Mouse (Mus musculus) urinary bladder, postnatal 14 days (tissue): Measurements from ENCODE around the gene Cttnbp2nl.

Experiments used
- DNase-seq: peaks from one replicate; pipeline ENCODE4 v3.0.0; 2021; ENCODE audit warnings: low spot score

Gene Cttnbp2nl

DNA sequence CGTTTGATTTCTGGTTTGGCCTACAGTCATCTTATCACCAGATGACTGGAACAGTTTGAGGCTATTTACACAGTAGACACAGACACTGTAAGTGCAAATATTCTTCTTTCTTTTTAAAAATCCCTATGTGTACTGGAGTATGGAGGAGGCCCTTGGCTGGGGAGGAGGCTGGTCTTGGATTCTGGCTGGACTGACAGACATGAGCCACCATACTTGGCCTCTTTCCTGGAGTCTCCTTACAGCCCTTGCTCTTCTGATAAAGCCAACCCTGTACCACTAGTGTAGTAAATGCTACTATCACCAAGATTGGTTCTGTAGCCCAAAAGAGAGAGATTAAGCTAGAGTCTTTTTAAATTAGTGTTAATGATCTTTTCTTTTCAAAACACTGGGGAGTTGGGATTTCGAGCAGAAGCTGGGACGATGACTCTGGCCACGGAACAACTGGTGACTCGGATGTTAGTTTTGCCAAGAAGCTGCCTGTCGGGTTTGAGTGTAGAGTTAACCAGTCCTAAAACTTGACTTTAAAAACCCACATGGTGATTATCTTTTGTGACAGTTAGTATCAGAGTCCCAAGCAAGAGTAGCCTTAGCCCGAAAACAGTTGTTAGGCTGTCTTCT lies 40.1 kb downstream of the Cttnbp2nl start:
- no peak for DNase-seq

DNA sequence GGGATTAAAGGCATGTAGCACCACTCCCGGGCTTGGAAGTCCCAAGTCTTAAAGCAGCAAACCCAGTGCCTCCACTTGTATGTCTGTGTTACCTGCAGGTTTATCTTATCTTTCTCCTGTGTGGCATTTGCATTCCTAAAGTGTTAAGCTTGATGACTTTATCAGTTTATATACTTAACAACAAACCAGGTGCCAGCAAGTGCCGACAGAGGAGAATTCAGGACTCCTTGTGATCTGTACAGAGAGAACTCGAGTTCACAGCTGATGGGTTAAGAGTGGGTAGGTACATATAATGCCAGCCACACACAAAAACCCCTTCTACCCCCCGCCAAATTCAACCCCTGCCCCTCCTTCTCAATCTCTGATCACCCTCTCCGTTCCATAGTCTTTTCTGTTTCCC lies 41.1 kb downstream of the Cttnbp2nl start:
- DNase-seq: no peak

DNA sequence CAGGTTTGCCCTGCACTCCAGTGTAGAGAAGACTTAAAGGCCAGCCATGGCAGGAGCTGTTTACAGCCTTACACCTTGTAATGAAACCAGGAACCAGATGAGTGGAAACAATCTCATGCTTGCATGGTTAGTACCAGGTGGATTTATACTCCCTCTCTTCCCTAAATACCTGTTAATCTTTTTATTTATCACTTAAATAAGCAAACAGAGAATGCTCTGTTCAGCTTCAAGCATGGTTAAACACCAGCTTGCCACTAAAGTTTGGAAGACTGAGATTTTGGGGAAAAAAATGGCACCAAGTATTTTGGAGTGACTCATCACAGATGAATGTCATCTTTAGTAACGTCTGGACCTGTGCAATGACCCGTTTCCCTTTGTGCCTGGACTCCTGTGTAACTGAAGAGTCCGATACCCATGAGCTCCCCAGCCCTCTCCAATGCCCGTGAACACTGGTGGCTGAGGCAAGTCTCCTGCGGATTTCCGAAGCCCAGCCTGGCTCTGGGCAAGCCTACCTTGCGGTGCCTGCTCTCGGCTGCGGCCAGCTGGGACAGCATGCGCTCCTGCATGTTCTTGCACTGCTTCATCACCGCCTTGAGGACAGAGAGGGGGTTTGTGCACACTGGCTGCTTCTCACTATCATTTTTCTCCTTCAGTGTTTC lies 42.1 kb downstream of the Cttnbp2nl start:
- DNase-seq: no peak

DNA sequence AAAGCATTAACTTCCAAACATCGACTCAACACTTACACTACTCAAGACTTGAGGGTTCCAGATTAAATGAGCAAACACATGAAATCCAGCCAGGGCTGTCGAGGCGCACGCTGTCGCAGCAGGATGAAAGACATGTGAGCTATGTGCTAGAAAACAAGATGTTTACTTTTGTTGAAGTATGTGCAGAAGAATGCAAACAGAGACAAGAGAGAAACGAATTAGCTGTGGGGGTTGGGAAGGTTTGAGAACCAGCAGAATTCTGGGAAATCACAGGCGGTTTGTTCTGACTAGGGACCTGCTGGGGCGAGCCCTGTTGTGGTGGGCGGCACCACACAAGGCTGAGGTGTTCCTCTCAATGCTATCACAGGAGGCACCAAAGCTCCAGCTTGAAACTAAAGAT lies 44.9 kb downstream of the Cttnbp2nl start:
- no peak for DNase-seq

GRCm38 (mm10) chr3:105006101-105006500 lies 46.8 kb downstream of the Cttnbp2nl start:
- no peak for DNase-seq

GRCm38 (mm10) chr3:105005561-105006065 lies 47.3 kb downstream of the Cttnbp2nl start:
- no peak for DNase-seq

GRCm38 (mm10) chr3:105005011-105005410 lies 47.9 kb downstream of the Cttnbp2nl start:
- no peak for DNase-seq

DNA sequence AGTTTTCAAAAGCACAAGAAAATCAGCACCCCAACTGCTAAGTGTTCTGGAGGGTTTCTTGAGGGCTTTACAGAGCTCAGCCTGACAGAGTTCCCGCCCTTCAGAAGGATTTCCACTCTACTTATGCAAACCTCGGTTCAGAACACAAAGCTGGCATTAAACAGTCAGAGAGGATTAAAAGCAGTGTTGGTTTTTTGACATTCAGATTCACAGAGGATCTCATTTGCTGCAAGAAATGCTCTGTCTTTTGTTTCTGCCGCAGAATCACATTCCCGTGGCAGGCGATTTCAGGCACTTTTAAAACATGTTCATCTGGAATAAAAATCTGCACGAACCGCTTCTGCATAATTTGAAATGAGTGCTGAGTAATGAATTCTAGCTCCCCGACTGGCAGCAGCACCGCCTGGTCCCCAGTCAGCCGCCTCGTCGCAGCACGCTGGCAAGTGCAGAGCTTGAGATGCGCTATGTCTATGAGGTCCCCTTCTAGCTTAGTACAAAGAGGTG lies 48.9 kb downstream of the Cttnbp2nl start:
- DNase-seq: no peak

DNA sequence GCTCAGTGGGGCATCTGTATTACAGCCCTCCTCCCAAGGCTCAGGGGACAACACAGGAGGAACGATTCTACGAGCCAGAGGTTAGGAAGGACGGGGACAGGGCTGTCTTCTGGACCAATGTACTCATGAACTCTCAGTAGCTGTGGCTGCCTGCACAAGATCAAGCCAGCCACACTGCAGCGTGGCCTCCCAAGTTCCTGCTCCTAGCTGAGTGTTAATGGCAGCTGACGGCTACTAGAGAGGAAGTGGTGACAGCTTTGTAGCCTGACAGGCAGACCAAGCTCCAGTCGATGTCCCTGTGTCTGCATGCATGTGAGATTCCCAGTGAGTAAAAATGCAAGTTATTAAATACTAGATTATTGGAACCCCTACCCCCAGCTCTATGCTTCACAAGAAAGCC lies 51.6 kb downstream of the Cttnbp2nl start:
- DNase-seq: no peak

DNA sequence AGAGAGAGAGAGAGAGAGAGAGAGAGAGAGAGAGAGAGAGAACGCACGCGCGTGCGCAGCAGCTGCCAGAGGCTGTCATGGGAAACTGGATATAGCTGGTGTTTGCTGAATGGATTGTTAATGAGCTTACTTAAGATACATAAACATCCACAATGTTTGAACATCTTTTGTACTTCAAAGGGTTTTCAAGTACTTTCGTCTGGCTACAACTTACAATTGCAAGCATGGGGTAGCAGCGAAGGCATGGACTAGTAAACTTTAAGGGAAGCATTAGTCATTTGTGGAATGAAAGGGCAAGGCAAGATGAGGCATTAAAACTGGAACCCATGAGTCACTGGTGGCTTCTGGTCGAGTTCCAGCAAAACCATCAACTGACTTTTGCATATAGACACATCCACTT lies 52.4 kb downstream of the Cttnbp2nl start:
- DNase-seq: peak; percentile 53

DNA sequence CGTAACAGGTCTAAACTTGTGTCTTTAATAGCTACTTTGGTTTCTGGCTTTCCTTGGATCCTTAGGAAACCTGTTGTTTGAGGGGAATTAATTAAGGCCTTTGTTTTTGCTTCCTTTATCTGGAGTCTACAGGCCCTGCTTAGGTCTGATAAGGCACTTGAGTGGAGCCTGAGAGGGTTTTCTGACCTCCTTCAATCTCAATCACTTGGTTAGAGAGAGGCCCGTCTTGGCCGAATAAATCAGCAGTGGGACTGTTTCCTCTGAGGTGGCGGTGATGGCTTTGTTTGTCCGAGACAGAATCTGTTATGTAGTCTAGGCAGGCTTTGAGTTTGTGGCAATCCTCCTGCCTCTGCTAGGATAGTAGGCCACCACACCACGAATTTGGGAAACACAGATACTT lies 55.4 kb downstream of the Cttnbp2nl start:
- DNase-seq: no peak

DNA sequence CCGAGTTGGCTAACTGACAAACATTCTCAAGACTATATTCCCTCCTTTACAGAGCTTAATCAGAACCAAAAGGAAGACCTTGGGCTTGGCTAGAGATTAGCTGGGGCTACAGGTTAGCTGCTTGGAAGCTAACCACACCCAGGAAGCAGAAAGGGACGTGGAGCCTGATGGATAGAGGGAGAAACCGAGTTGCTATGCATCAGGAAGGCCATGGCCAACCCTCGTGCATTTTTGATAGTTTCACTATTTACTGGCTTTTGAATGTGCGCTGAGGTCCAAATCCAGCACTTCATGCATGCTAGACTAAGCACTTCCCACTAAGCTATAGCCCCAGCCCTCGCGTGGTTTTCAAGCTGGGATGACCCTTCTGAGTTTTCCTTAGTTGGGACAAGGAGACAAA lies 57.2 kb downstream of the Cttnbp2nl start:
- no peak for DNase-seq

DNA sequence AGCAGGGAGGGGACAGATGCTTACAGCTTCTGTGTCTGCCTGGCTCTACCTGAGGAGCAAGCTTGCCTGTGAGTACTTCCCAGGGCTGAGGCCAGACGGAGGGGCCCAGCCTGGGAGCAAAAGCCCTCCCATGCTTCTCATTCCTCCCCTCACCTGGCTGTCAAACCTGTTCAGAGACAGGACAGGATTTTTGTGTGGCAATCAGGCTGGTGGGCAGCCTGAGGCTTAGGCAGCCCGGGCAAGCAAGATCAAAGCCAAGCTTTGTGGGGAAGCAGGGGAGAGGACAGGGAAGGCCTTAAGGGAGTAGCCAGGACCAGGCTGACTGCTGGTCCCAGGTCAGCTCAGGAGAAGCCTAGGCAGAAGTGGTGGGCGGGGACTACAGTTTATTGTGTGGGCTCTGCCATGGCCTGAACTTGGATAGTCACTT lies 58.5 kb downstream of the Cttnbp2nl start:
- DNase-seq: no peak

GRCm38 (mm10) chr3:104993800-104994199 lies 59.1 kb downstream of the Cttnbp2nl start:
- DNase-seq: peak; percentile 44

DNA sequence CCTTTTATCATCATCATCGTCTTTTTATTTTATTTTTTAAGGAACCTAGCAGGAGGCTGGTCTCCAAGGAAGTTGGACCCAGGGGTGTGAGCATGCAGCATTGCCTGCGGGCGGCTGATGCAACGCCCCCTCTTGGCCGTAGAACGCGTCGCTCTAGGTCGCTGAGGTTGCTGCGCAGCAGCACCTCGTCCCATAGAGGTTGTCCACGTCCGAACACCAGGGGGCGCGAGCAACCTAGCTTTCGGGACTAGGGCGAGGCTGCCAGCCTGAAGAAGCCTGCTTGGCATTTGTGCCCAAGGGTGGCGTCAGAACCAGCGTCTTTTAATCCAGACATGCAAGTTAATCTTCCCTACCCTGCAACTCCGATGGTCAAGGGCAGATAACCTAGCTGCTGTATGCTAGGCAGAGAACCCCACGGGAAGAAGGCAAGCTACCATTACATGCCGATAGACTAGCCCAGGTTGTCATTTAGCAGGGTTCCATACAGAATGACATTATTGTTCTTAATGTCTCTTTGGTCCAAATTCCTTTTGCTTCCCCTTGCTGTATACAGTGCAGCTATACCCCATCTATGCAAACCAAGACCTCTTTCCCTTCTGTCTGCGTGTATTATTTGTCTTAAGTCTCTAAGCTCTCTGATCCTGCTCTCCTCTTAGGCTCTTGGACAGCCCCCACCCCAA lies 60.1 kb downstream of the Cttnbp2nl start:
- DNase-seq: peak; percentile 93

DNA sequence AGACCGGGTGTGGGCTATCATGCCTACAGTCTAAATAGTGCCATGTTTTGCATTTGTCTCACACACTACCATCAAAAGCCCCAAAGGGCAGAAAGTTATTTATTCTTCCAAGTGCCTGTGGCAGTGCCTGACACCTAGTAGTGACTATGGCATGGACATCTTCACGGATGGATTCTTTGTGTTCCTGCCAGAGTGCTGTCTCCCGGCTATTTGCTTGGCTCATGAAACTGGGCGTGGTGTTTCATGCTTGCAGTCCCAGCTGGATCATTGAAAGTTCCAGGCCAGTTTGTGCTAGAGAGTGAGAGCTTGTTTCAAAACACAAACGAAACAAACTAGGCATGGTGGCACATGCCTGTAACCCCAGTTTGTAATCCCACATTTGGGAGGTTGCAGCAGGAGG lies 61.2 kb downstream of the Cttnbp2nl start:
- peak; percentile 48 for DNase-seq

- DNase-seq: no peak
Observed at GRCm38 (mm10) chr3:104987884-104988283, 65.1 kb downstream of the Cttnbp2nl start.

DNA sequence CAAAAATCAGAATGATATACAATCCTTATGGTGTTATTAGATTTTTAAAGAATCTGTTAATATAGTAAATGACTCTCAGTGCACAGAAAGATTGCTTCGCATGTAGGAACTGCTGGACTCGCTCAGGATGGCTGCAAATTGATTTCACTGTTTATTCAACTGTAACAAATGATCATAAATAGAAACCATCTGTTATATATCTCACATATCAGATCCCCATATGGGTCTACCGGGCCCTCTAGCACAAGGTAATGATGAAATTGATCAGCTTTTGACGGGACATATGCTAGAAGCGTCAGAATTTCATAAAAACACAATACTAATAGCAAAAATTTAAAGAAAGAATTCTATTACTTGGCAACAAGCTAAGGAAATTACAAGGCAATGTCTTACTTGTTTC lies 73.2 kb downstream of the Cttnbp2nl start:
- DNase-seq: no peak

DNA sequence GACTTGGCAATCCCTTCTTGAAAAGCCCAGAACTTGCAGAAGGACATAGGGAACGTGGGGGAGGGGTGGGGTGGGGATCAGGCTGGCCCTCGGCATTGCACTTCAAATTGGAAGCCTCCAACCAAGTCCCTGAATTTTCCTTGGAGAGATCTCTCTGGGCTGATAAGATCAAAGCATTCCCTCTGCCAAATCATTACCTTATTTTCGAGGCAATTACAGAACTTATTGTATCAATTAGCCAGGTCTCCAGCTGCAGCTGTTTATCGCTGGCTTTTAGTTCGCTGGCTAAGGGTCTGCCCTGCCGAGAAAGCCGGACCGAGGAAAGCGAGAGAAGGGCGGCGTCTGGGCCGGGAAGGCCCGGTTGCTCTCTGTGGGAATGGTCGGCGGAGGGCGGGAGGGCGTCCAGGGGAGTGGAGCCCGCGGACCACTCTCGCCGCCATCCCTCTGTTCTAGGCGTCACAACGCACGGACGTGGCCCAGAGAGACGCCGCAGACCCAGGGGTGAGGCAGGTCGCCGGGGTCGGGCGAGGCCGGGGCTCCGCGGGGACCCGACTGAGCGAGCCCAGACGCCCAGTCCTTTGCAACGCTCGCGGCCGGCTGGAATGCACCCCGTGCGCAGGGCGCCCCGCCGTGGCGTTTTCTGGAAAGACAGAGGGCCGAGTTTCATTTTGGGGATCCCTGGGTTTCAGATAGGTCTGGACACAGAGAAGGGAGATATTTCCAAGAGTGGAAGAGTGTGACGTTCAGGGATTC lies 85.2 kb downstream of the Cttnbp2nl start:
- DNase-seq: peak; percentile 92

DNA sequence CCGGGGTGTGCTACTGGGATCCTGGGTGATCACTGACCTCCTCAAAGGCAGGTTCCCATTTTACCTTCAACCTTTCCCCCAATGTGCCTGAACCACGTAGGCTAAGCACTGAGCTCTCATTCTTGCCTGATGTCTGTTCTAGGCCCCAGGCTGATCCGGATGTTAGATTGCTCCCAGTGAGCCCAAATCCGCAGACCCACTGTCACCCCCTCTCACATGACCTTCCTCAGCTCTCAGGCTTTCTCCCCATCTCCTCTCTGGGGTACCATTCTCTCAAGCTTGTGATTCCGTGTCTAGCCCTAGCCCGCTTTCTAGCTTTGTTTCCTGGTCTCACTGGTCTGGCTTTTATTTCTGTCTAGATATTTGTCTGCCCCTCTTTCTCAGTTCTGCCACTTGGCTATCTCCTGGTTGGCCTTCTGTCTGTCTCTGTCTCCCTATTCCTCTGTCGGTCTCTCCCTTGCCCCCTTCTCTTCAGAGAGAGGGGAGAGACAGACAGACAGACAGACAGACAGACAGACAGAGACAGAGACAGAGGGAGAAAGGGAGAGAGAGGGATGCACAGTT lies 86.9 kb downstream of the Cttnbp2nl start:
- no peak for DNase-seq

- no peak for DNase-seq
Observed at GRCm38 (mm10) chr3:104965070-104965855, 87.7 kb downstream of the Cttnbp2nl start.
